Mouse (Mus musculus) frontal cortex, postnatal 10 days (tissue): ENCODE measurements around the gene Aldoart2.
"Not testable (repeated sequence)": the region's sequence is repeated elsewhere in the genome, so short reads cannot be mapped to it uniquely, and the experiment has no call there.

Source experiments
- DNase-seq, 2 experiments: peaks; one replicate each; pipeline ENCODE4 v3.0.0; 2022; ENCODE audit warnings: low spot score in 2 of 2, mixed read lengths in 1 of 2

Gene Aldoart2

GRCm38 (mm10) chr12:55573089-55573488 is 8.1 kb downstream of the Aldoart2 start:
- DNase-seq = no peak

GRCm38 (mm10) chr12:55573794-55574193 is 8.8 kb downstream of the Aldoart2 start:
- no peak for DNase-seq

GRCm38 (mm10) chr12:55586936-55587335 is 21.9 kb downstream of the Aldoart2 start:
- not testable (repeated sequence) for DNase-seq

GRCm38 (mm10) chr12:55598537-55598886 is 33.5 kb downstream of the Aldoart2 start:
- DNase-seq = no peak

- peak in 1 of 2 experiments; percentile 15 for DNase-seq
Measured at GRCm38 (mm10) chr12:55598887-55599561, 34.0 kb downstream of the Aldoart2 start, which contains the start of gene Insm2. Gene Insm2 (plus strand): TSS chr12:55599427.

GRCm38 (mm10) chr12:55599639-55600502 is 34.8 kb downstream of the Aldoart2 start:
- peak in 1 of 2 experiments; percentile 37 for DNase-seq

GRCm38 (mm10) chr12:55600503-55600994 is 35.5 kb downstream of the Aldoart2 start:
- DNase-seq = no peak

- DNase-seq = no peak
Measured at GRCm38 (mm10) chr12:55604411-55604810, 39.4 kb downstream of the Aldoart2 start.

- DNase-seq = no peak
Measured at GRCm38 (mm10) chr12:55607902-55608301, 42.9 kb downstream of the Aldoart2 start.

GRCm38 (mm10) chr12:55610812-55611211 is 45.8 kb downstream of the Aldoart2 start:
- DNase-seq = no peak
